Mouse (Mus musculus) right cerebral cortex, postnatal 10 days (tissue): ENCODE results near the gene Ubxn4.
"Not testable (repeated sequence)": the region's sequence is repeated elsewhere in the genome, so short reads cannot be mapped to it uniquely, and the experiment has no call there.

Source experiments
- DNase-seq, 2 experiments: peaks; one replicate each; pipeline ENCODE4 v3.0.0; 2021; ENCODE audit warnings: low spot score in 2 of 2

The Ubxn4 gene

GRCm38 (mm10) chr1:128243627-128243995, at the start of gene Ubxn4:
Gene Ubxn4 (plus strand): TSS chr1:128243964.
- DNase-seq, result no peak

DNA sequence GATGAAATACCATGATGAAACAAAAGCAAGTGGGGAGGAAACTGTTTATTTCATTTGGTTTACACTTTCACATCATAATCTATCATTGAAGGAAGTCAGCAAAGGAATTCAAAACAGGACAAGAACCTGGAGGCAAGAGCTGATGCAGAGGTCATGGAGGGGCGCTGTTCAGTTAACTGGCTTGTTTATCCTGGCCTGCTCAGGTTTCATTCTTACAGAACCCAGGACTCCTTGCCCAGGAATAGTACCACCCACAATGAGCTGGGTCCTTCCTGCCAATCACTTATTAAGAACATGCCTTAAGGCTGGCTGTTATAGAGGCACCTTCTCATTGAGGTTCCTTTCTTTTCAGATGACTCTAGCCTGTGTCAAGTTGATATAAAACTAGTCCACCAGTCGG, 49.8 kb upstream of the Ubxn4 start:
- no peak for DNase-seq

DNA sequence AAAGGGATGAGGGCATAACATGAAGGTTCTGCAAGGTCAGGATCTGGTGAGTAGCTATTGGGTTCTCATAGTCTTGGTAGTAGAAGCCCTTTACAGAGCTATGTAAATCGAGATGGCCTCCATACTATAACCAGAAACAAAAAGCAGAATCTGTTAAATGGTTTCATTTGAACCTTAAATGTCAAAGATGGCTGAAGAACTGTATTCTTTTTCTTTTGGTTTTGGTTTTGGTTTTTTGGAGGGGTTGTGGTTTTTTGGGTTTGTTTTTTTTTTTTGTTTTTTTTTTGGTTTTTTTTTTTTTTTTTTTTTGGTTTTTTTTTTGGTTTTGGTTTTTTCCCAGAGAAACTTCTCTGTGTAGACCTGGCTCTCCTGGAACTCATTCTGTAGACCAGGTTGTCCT, 46.4 kb upstream of the Ubxn4 start:
- no peak for DNase-seq

GRCm38 (mm10) chr1:128213261-128213660, 30.5 kb upstream of the Ubxn4 start:
- DNase-seq, result no peak

DNA sequence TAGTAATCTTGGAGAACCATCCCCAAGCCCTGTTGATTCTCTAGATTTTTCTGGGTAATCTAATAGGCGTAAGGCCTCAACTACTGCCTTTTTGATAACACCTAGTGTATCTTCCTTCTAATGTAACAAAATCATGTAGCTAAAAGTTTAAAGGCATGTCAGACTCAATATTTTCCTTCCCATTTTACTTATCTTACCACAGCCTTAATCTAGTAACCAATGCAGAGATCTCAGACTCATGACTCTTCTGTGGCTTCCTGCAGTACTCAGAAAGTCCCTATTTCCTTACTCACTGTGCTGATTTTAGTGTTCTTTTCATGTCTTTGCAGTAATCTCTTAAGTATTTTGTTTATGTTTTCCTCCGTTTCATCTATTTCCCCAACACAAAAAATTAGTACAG, 21.9 kb upstream of the Ubxn4 start:
- DNase-seq, result no peak

DNA sequence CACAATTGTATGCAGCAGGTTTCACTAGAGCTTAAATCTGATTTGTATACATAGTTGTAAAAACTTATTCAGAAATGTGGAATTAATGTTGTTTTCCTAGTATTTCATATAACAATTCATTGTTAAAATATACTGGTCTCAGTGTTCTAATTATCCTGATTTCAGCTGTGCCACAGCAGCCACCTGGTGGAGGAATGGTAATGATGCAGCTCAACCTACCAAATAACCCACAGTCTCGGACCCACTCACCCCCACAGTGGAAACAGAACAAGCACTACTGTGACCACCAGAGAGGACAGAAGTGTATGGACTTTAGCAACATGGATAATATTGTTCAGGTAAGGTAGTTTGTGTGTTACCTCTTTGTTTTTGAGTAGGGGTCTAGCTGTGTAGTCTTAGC, 20.5 kb upstream of the Ubxn4 start:
- no peak for DNase-seq

DNA sequence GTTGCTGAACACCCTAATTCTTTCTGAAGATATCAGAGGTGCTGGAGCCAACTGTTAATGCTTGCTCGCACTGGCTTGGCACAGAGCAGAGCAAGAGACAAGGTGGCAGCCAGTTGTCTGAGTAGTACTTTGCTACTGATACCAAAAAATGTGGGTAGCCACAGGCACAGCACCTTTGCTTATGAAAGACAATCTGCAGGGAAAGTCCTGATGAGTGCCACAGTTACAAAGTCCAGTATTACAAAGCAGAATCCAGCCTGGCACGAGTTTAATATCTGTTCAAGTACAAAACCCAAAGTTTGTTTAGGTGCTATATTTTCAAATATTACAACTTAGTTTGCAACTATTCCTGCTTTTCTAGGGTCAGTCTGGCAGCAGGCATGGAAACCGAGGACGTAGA, 8.6 kb upstream of the Ubxn4 start:
- DNase-seq, result no peak

DNA sequence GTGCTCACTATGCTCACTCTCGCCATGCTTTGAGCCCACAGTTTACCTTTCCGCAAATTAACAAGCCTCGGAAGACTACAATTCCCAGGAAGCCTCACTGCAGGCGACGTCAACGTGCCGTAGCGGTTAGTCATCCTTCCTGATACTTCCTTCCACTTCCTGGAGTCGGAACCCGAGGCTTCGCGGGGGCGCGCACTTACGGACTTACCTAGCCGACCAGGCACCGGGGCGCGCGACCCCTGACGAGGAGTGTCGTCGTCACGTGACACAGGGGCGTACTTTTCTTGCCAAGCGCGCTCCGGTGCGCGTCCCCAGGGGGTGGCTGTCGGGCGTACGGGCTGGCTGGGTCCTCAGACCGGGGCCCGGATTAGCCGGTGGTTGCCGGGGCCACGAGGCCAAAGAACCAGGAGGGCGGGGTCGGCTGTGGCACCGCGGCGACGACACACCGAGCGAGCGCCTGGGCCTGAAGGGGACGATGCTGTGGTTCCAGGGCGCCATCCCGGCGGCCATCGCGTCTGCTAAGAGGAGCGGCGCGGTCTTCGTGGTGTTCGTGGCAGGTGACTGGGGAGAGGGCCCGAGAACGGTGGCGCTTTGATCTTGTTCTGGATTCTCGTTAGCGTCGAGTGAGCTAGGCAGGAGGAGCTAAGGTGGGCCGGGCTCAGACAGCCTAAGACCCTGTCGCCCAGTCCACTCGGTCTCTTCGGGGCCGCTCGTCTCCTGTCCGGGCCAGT, 397 bp downstream of the Ubxn4 start:
- DNase-seq, result peak; percentile 97 to 98

DNA sequence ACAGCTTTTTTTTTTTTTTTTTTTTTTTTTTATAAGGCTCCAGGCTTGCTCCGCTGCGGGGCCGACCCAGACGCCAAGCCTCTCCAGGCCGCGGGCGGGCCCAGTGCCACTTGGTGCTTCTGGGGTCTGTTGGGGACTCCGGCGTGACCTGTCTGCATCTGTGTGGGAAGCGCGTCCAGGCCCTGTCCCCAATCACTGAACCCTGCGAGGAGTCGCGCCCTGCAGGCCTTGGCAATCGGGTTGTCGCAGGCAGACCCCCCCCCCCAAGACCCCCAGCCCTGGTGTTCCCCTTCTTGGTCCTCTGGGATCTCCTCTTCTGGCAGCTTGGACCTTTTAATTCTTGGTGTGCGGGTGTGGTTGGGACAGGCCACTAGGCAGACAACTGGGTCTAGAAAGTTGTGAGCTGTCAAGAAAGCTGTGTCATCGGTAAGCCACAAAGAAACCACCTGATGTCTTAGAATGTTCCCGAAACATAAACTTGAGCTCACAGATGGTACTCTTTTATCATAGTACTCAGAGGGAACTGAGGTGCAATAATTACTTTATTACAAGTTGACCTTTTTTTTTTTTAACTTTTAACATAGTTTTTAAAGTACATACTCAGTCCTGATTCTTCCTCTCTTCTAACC, 1.1 kb downstream of the Ubxn4 start:
- peak; percentile 61 for DNase-seq

- not testable (repeated sequence) for DNase-seq
Observed at GRCm38 (mm10) chr1:128267061-128267460, 23.3 kb downstream of the Ubxn4 start.

DNA sequence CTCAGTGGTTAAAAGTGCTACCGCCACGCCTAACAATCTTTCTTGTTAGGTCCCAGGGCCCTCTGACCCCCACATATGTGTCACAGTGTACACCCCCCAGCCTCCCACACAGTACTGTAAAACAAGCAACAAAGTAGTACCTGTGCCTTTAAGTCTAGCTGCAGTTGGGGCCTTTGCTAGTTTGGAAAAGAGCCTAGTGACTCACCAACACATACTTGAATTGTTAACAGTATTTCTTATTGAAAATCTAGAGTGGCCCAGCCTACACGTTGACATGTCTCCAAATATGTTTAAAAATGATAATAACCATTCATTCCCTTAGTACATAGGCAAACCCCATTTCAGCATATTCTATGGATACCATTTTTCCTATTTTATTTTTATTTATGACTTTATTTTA, 27.0 kb downstream of the Ubxn4 start:
- DNase-seq, result no peak

GRCm38 (mm10) chr1:128275908-128276307, 32.1 kb downstream of the Ubxn4 start:
- DNase-seq, result no peak

DNA sequence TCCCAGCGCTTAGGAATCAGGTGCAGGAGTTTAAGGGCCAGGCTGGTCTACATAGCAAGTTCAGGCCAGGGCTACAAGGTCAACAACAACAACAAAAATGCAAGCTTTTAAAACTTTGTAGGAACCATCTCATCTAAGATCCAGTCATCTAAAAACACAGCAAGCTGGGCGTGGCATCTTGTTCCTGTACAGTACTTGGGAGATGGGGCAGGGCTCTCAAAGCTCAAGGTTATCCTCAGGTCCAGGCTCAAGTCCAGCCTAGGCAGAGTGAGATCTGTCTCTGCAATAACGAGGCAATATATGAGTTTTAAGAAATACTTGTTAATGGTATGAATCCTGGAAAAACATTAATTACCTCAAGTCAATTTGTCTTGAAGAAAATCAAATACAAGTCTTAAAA, 34.8 kb downstream of the Ubxn4 start:
- DNase-seq, result no peak

- DNase-seq, result no peak
Observed at GRCm38 (mm10) chr1:128281753-128282152, 38.0 kb downstream of the Ubxn4 start.

- DNase-seq, result no peak
Observed at GRCm38 (mm10) chr1:128282924-128283323, 39.2 kb downstream of the Ubxn4 start.

- DNase-seq, result no peak
Observed at GRCm38 (mm10) chr1:128284157-128284690, 40.5 kb downstream of the Ubxn4 start.

- DNase-seq, result no peak
Observed at GRCm38 (mm10) chr1:128285136-128285535, 41.4 kb downstream of the Ubxn4 start.

GRCm38 (mm10) chr1:128290295-128290694, 46.5 kb downstream of the Ubxn4 start:
- DNase-seq, result no peak

DNA sequence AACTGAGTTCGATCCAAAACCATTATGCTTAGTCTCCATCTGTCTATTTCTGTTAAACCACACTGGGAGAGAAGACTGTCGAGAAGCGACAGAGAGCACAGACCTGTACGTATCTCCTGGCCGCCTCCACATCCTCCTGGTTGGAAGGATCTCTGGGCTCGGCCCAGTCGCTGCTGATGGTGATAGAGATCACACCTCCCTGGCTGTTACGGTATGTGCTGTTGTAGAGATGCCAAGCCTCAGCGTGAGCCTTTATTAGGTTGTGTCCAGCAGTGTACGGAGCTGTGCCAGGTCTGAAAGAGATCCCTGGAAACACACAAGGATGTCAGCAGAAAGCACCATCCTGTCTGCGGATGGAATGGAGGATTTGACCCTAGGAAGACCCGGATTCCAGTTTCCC, 49.8 kb downstream of the Ubxn4 start:
- no peak for DNase-seq

GRCm38 (mm10) chr1:128295296-128295695, 51.5 kb downstream of the Ubxn4 start:
- DNase-seq, result no peak

DNA sequence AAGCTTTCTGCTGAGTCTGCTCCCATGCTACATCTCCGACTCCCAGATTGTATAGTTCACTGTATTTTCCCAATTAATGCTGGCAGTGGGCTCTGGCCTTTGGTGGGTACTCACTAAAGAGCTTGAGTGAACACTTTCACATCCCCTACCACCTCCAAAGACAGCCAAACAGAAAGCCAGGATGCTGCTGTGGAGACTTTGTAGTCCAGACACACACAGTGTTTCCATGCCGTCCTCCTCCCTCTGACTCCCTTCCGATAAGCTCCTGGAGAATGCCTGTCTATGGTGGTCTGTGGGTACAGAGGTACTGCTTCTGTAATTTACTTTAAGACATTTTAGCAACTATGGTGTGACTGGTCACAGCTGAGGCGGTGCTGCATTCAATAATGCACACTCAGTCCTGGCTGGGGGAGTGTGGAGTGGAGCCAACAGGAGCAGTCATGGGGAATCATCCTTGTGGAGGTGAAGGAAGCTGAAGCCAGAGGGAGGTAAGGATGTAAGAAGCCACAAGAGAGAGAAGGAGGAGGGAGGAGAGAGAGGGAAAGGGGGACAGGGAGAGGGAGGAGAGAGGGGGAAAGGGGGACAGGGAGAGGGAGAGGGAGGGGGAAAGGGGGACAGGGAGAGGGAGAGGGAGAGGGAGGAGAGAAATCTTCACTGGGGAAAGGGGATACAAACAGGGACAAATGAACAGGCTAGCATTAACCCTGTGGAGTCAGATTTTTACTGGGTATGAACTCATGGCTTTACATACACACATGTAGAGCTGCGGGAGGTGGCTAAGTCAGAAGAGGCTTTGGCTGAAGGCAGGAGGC, 52.2 kb downstream of the Ubxn4 start:
- no peak for DNase-seq

DNA sequence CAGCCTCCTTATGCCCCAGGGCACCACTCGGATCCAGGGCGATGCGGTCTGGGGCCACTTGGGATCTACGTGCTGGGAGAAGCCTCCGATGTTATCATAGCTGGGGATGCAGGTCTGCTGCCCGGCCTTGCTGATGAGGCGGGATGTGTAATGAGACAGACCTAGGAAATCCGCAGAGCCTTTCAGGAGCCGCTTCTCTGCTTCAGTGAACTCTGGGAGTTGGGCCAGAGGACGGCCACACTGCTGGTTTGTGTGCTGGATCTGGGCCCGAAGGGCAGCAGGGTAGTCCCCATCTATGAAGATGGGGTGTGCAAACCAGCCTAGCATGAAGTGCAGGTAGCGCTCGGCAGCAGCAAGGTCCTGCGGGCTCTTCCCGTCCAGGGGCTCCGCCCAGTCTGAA, 60.1 kb downstream of the Ubxn4 start:
- peak; percentile 70 to 78 for DNase-seq

DNA sequence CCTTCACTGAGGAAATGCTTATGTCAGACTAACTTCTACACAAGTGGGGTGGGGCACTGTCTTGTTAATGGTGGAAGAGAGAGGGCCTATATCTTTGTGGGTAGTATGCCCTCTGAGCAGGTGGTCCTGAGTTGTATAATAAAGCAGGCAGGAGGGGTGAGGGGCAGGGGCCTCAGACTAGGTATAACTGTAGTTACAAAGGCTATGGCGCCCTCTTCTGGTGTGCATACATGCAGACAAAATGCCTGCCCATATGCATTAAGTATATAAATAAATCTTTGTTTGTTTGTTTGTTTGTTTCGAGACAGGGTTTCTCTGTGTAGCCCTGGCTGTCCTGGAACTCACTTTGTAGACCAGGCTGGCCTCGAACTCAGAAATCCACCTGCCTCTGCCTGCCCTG, 65.3 kb downstream of the Ubxn4 start:
- DNase-seq, result no peak
